Mouse (Mus musculus) heart, adult 2 months (tissue): ENCODE results near the gene Epha2.

Experiments used
- CTCF ChIP-seq: fragments of 200-600 bp; IDR thresholded peaks from 2 replicates; pipeline ENCODE4 v1.8.1; 2022; ENCODE audit warnings: antibody characterized with exemption, mild to moderate bottlenecking, moderate library complexity
- EP300 ChIP-seq: fragments of 200-500 bp; IDR thresholded peaks from 2 replicates; pipeline ENCODE4 v1.6.1; 2011; ENCODE audit warnings: low read depth, low read length, control low read depth; ENCODE audit not compliant: insufficient read depth

GRCm38 (mm10) chr4:141365126-141365525 lies 64.1 kb downstream of the Epha2 start:
- TF ChIP-seq CTCF (no peak), EP300 (no peak)
